Mouse (Mus musculus): ENCODE measurements around the gene Ttyh1. TPM values are rescaled to one million over a fixed set of nuclear protein-coding genes. Genes with fewer than 3 reads are reported as not detected.

Gene Ttyh1
- polyA plus RNA-seq, 1 experiment from 2014 or later, result 0.97 TPM

GRCm38 (mm10) chr7:4088679-4089078, 30.5 kb upstream of the Ttyh1 start:
- Histone ChIP-seq H3K27ac (ENCODE audit: poor library complexity, severe bottlenecking) (no peak overlapping the region), H3K4me1 (replicated peaks) (peaks cover 7% of the 10 kb centered on the region), H3K27me3 (replicated peaks) (no peaks in the 10 kb centered on the region), H3K9me3 (replicated peaks) (no peaks in the 10 kb centered on the region), H3K4me3 (no peak overlapping the region), H3K4me2 (no peak overlapping the region), H3K36me3 (no peaks in the 10 kb centered on the region), H3K9ac (no peak overlapping the region)
- WGBS, result 63% methylated on average over 2 of the region's 2 CpGs
- no peak for ATAC-seq (ENCODE audit: insufficient number of reproducible peaks, low FRiP score)

- H3K9me3 ChIP-seq (replicated peaks), result no peaks in the 10 kb centered on the region
- WGBS, result 18% methylated on average over 8 of the region's 8 CpGs
Observed at GRCm38 (mm10) chr7:4091170-4091569, 28.0 kb upstream of the Ttyh1 start.

GRCm38 (mm10) chr7:4098301-4098700, 20.9 kb upstream of the Ttyh1 start:
- WGBS, result 77% methylated on average over 2 of the region's 2 CpGs

More at GRCm38 (mm10) chr7:4091170-4091569, 28.0 kb upstream of the Ttyh1 start:
- Histone ChIP-seq H3K4me1 (replicated peaks) (peaks cover 7% of the 10 kb centered on the region), H3K4me2 (no peak overlapping the region), H3K4me3 (no peak overlapping the region), H3K9ac (no peak overlapping the region), H3K27me3 (replicated peaks) (no peaks in the 10 kb centered on the region), H3K36me3 (no peaks in the 10 kb centered on the region), H3K27ac (ENCODE audit: poor library complexity, severe bottlenecking) (no peak overlapping the region)
- ATAC-seq (ENCODE audit: insufficient number of reproducible peaks, low FRiP score), result no peak

GRCm38 (mm10) chr7:4098832-4099231, 20.4 kb upstream of the Ttyh1 start:
- H3K9ac ChIP-seq, result no peak overlapping the region
- WGBS, result 67% methylated on average over 2 of the region's 2 CpGs
- no peaks in the 10 kb centered on the region for H3K27me3 ChIP-seq (replicated peaks)
- H3K36me3 ChIP-seq, result no peaks in the 10 kb centered on the region
- no peaks in the 10 kb centered on the region for H3K9me3 ChIP-seq (replicated peaks)
- no peaks in the 10 kb centered on the region for H3K4me1 ChIP-seq (replicated peaks)
- ATAC-seq (ENCODE audit: insufficient number of reproducible peaks, low FRiP score), result no peak
- H3K27ac ChIP-seq (ENCODE audit: poor library complexity, severe bottlenecking), result no peak overlapping the region
- no peak overlapping the region for H3K4me2 ChIP-seq
- H3K4me3 ChIP-seq, result no peak overlapping the region

More at GRCm38 (mm10) chr7:4098301-4098700, 20.9 kb upstream of the Ttyh1 start:
- H3K4me3 ChIP-seq, result no peak overlapping the region
- no peak overlapping the region for H3K9ac ChIP-seq
- no peak overlapping the region for H3K27ac ChIP-seq (ENCODE audit: poor library complexity, severe bottlenecking)
- no peaks in the 10 kb centered on the region for H3K9me3 ChIP-seq (replicated peaks)
- H3K27me3 ChIP-seq (replicated peaks), result no peaks in the 10 kb centered on the region
- ATAC-seq (ENCODE audit: insufficient number of reproducible peaks, low FRiP score), result no peak
- no peaks in the 10 kb centered on the region for H3K36me3 ChIP-seq
- no peak overlapping the region for H3K4me2 ChIP-seq
- no peaks in the 10 kb centered on the region for H3K4me1 ChIP-seq (replicated peaks)

- no peak overlapping the region for H3K4me3 ChIP-seq
- no peak for ATAC-seq (ENCODE audit: insufficient number of reproducible peaks, low FRiP score)
- H3K27ac ChIP-seq (ENCODE audit: poor library complexity, severe bottlenecking), result no peak overlapping the region
- H3K36me3 ChIP-seq, result no peaks in the 10 kb centered on the region
- H3K27me3 ChIP-seq (replicated peaks), result 0 out of 2 replicates have a peak, but pooled peaks cover 7% of the 10 kb centered on the region
- no peak overlapping the region for H3K9ac ChIP-seq
- no peaks in the 10 kb centered on the region for H3K4me1 ChIP-seq (replicated peaks)
- no peaks in the 10 kb centered on the region for H3K9me3 ChIP-seq (replicated peaks)
- whole genome bisulfite sequencing, result 73% methylated on average over 5 of the region's 5 CpGs
- no peak overlapping the region for H3K4me2 ChIP-seq
Observed at GRCm38 (mm10) chr7:4101144-4101543, 18.1 kb upstream of the Ttyh1 start.

GRCm38 (mm10) chr7:4103411-4103810, 15.8 kb upstream of the Ttyh1 start:
- no peak for ATAC-seq (ENCODE audit: insufficient number of reproducible peaks, low FRiP score)
- H3K27ac ChIP-seq (ENCODE audit: poor library complexity, severe bottlenecking), result no peak overlapping the region
- no peaks in the 10 kb centered on the region for H3K36me3 ChIP-seq
- 0 out of 2 replicates have a peak, but pooled peaks cover 12% of the 10 kb centered on the region for H3K27me3 ChIP-seq (replicated peaks)
- 12% methylated on average over 4 of the region's 4 CpGs for whole genome bisulfite sequencing
- no peaks in the 10 kb centered on the region for H3K9me3 ChIP-seq (replicated peaks)
- no peak overlapping the region for H3K9ac ChIP-seq
- H3K4me2 ChIP-seq, result no peak overlapping the region
- H3K4me1 ChIP-seq (replicated peaks), result no peaks in the 10 kb centered on the region
- no peak overlapping the region for H3K4me3 ChIP-seq

- no peak for ATAC-seq (ENCODE audit: insufficient number of reproducible peaks, low FRiP score)
- no peaks in the 10 kb centered on the region for H3K9me3 ChIP-seq (replicated peaks)
- peaks cover 19% of the 10 kb centered on the region for H3K4me1 ChIP-seq (replicated peaks)
- H3K9ac ChIP-seq, result no peak overlapping the region
- no peak overlapping the region for H3K27ac ChIP-seq (ENCODE audit: poor library complexity, severe bottlenecking)
- no peak overlapping the region for H3K4me3 ChIP-seq
- H3K36me3 ChIP-seq, result no peaks in the 10 kb centered on the region
- H3K4me2 ChIP-seq, result no peak overlapping the region
- 45% methylated on average over 3 of the region's 3 CpGs for WGBS
- H3K27me3 ChIP-seq (replicated peaks), result no peaks in the 10 kb centered on the region
Observed at GRCm38 (mm10) chr7:4111766-4112165, 7.4 kb upstream of the Ttyh1 start.

GRCm38 (mm10) chr7:4117050-4117814, 2.0 kb upstream of the Ttyh1 start:
- H3K9ac ChIP-seq, result no peak overlapping the region
- WGBS, result 64% methylated on average over 8 of the region's 8 CpGs
- no peaks in the 10 kb centered on the region for H3K36me3 ChIP-seq
- no peak overlapping the region for H3K27ac ChIP-seq (ENCODE audit: poor library complexity, severe bottlenecking)
- no peak for ATAC-seq (ENCODE audit: insufficient number of reproducible peaks, low FRiP score)
- peaks cover 49% of the 10 kb centered on the region for H3K27me3 ChIP-seq (replicated peaks)
- H3K4me1 ChIP-seq (replicated peaks), result peaks cover 15% of the 10 kb centered on the region
- H3K4me2 ChIP-seq, result no peak overlapping the region
- H3K4me3 ChIP-seq, result no peak overlapping the region
- H3K9me3 ChIP-seq (replicated peaks), result no peaks in the 10 kb centered on the region

- Histone ChIP-seq H3K9me3 (replicated peaks) (no peaks in the 10 kb centered on the region), H3K4me1 (replicated peaks) (peaks cover 7% of the 10 kb centered on the region), H3K9ac (no peak overlapping the region), H3K27me3 (replicated peaks) (peaks cover 63% of the 10 kb centered on the region), H3K27ac (ENCODE audit: poor library complexity, severe bottlenecking) (no peak overlapping the region), H3K36me3 (no peaks in the 10 kb centered on the region), H3K4me2 (peak overlapping the region; percentile 72; the same call in 1 of the 2 replicates), H3K4me3 (no peak overlapping the region; the same call in 1 of the 2 replicates)
- 18% methylated on average over 16 of the region's 19 CpGs for whole genome bisulfite sequencing
- no peak for ATAC-seq (ENCODE audit: insufficient number of reproducible peaks, low FRiP score)
Observed at GRCm38 (mm10) chr7:4119976-4120921, 1.0 kb downstream of the Ttyh1 start.

GRCm38 (mm10) chr7:4122076-4122768, 3.0 kb downstream of the Ttyh1 start:
- ATAC-seq (ENCODE audit: insufficient number of reproducible peaks, low FRiP score), result no peak
- Histone ChIP-seq H3K9me3 (replicated peaks) (no peaks in the 10 kb centered on the region), H3K27me3 (replicated peaks) (peaks cover 62% of the 10 kb centered on the region), H3K27ac (ENCODE audit: poor library complexity, severe bottlenecking) (no peak overlapping the region), H3K4me3 (no peak overlapping the region), H3K4me2 (no peak overlapping the region), H3K36me3 (no peaks in the 10 kb centered on the region), H3K9ac (no peak overlapping the region), H3K4me1 (replicated peaks) (peaks cover 7% of the 10 kb centered on the region)
- 46% methylated on average over 11 of the region's 11 CpGs for WGBS

GRCm38 (mm10) chr7:4122783-4123182, 3.6 kb downstream of the Ttyh1 start:
- no peak overlapping the region for H3K9ac ChIP-seq

More at GRCm38 (mm10) chr7:4122783-4123182, 3.6 kb downstream of the Ttyh1 start:
- Histone ChIP-seq H3K4me3 (no peak overlapping the region), H3K36me3 (no peaks in the 10 kb centered on the region), H3K27ac (ENCODE audit: poor library complexity, severe bottlenecking) (no peak overlapping the region), H3K27me3 (replicated peaks) (peaks cover 56% of the 10 kb centered on the region), H3K9me3 (replicated peaks) (no peaks in the 10 kb centered on the region), H3K4me1 (replicated peaks) (peaks cover 7% of the 10 kb centered on the region), H3K4me2 (no peak overlapping the region)
- WGBS, result 76% methylated on average over 10 of the region's 10 CpGs
- no peak for ATAC-seq (ENCODE audit: insufficient number of reproducible peaks, low FRiP score)
